Mouse (Mus musculus): ENCODE data around the gene Ralgds. TPM values are rescaled to one million over a fixed set of nuclear protein-coding genes. Genes with fewer than 3 reads are reported as not detected.

Gene Ralgds
- total RNA-seq, 2 experiments from 2014 or later = 81.1 to 92.6 TPM

DNA sequence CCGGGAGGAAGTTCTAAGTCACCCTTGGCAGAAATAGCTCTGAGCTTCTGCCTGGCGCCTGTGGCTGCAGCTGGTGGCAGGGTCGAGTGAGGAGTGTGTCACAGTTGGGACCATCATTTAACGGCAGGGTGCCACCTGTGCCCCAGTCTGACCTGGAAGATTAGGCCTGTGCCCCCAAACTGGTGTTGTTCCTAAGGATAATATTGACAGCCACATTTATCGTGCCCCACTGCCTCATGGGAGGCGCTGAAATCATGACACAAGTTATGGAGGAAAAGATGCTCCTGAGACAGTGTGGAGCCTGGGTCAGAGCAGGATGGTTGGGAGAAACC, 86.6 kb downstream of the Ralgds start:
- no peak for DNase-seq (ENCODE audit: extremely low spot score in 1 of 2, low spot score in 2 of 2)
- Histone ChIP-seq H3K4me3 (no peak overlapping the region), H3K27ac (no peak overlapping the region)
- TF ChIP-seq CTCF (IDR thresholded peaks at IDR 0.05) = no peak
- intact Hi-C loops (cut with DNase I) = no loop called here

DNA sequence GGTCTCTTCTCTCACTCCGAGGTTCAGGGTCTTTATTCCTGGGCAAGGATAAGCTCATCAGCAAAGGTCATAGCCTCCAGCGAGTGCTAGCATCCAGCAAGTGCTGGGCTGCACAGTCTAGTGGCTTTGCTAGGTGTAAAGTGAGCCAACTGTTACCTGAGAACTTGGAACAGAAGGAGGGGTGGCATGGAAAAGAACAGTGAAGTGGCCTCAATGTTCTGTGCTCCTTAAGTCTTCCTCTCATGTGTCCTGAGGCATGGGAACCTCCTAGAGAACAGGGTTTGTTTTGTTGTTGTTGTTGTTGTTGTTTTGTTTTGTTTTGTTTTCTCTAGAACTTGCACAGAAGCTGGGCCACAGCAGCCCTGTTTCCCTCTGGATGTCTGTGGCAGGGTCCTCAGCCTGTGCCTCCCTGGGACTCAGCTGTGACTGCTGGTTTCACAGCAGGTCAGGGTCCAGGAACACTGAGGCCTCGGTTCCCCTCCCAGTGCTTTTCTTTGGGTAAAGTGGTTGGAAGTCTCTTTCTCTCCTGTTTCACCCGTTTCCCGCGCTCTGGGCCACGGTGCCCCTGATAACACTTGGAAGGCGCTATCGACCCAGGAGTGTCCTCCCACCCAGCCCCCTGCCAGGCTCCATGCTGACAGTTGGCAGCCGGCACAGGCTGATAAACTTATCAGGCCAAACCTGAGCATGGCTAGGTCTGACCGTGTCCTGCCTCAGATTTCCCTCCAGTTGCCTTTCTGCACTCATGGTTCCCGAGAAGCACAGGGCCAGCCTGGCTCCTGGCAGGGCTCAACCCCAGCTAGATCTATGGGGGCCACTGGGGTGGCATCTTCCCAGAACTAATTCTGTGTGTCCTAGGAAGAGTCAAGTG, 89.0 kb downstream of the Ralgds start:
- intact Hi-C loops (cut with DNase I) = no loop called here
- no peak overlapping the region for H3K4me3 ChIP-seq
- no peak for DNase-seq (ENCODE audit: extremely low spot score in 1 of 2, low spot score in 2 of 2)
- no peak overlapping the region for H3K27ac ChIP-seq
- TF ChIP-seq CTCF (IDR thresholded peaks at IDR 0.05) = no peak

Other genes with a start within 250 kb of the Ralgds start
- gene Ppp1r26, start 66.3 kb upstream of the Ralgds start, total RNA-seq (2021) = 10 to 100 TPM; 27.9 TPM
- gene 1700007K13Rik, start 46.8 kb upstream of the Ralgds start, total RNA-seq (2021) = 1 to 10 TPM; 4.2 TPM
- 10 to 100 TPM; 36.1 to 36.8 TPM for gene Mrps2, start 45.1 kb upstream of the Ralgds start, total RNA-seq (2021)
- 1 to 10 TPM; 1.8 to 2.9 TPM for gene Gbgt1, start 16.2 kb upstream of the Ralgds start, total RNA-seq (2021)
- 1 to 10 TPM in 1 of 2 experiments, not detected in 1; 1.9 TPM for gene Gm10134, start 7.0 kb upstream of the Ralgds start, total RNA-seq (2021)
- not detected for gene Cel, start 50.3 kb downstream of the Ralgds start, total RNA-seq (2021)
- 10 to 100 TPM; 18.3 TPM for gene Gtf3c5, start 70.6 kb downstream of the Ralgds start, total RNA-seq (2021)
- not detected for gene Gfi1b, start 108.9 kb downstream of the Ralgds start, total RNA-seq (2021)
- gene Tsc1, start 128.1 kb downstream of the Ralgds start, total RNA-seq (2021) = 10 to 100 TPM; 53.8 to 57.2 TPM
- not detected for gene Spaca9, start 186.6 kb downstream of the Ralgds start, total RNA-seq (2021)
- 1 to 10 TPM; 1.1 to 1.7 TPM for gene Ak8, start 187.0 kb downstream of the Ralgds start, total RNA-seq (2021)

Data from left cerebral cortex, adult 2 months (tissue).